Mouse (Mus musculus) hindbrain, postnatal 0 days (tissue): Measurements from ENCODE around the gene Gpr176. TPM values are rescaled to one million over a fixed set of nuclear protein-coding genes. Genes with fewer than 3 reads are reported as not detected.

Experiments
- ATAC-seq: fragments of 200-750 bp; cut with Nextera tagmentation; 2 replicates; pipeline ENCODE4 v1.8.0; 2017; ENCODE audit warnings: mild to moderate bottlenecking, moderate TSS enrichment, moderate library complexity
- DNase-seq: peaks from one replicate; pipeline ENCODE4 v3.0.0-alpha.2; 2015; ENCODE audit warnings: low spot score
- H3K27ac ChIP-seq: fragments of 300-500 bp; sonication (generic); 2 replicates; pipeline ENCODE4 v1.5.1; 2014; ENCODE audit warnings: mild to moderate bottlenecking
- H3K27me3 ChIP-seq: fragments of 300-500 bp; sonication (generic); 2 replicates; pipeline ENCODE4 v1.6.1; 2014; ENCODE audit warnings: low read length, mixed read lengths; ENCODE audit not compliant: insufficient read depth
- H3K36me3 ChIP-seq: fragments of 300-500 bp; sonication (generic); 2 replicates; pipeline ENCODE4 v1.6.1; 2014; ENCODE audit warnings: low read length, mixed read lengths; ENCODE audit not compliant: insufficient read depth
- H3K4me1 ChIP-seq: fragments of 300-500 bp; sonication (generic); 2 replicates; pipeline ENCODE4 v1.6.1; 2014; ENCODE audit warnings: antibody characterized with exemption, low read length, mixed read lengths; ENCODE audit not compliant: insufficient read depth
- H3K4me2 ChIP-seq: fragments of 300-500 bp; sonication (generic); 2 replicates; pipeline ENCODE4 v1.6.1; 2014; ENCODE audit warnings: low read depth, mild to moderate bottlenecking, low read length, moderate library complexity, mixed read lengths
- H3K4me3 ChIP-seq: fragments of 300-500 bp; sonication (generic); 2 replicates; pipeline ENCODE4 v1.5.1; 2014; ENCODE audit warnings: low read length
- H3K9ac ChIP-seq: fragments of 300-500 bp; sonication (generic); replicated peaks from 2 replicates; pipeline ENCODE4 v1.6.1; 2014; ENCODE audit warnings: mild to moderate bottlenecking, low read length, moderate library complexity, mixed read lengths
- H3K9me3 ChIP-seq: fragments of 300-500 bp; sonication (generic); 2 replicates; pipeline ENCODE4 v1.6.1; 2016; ENCODE audit warnings: low read length, mixed read lengths
- CTCF ChIP-seq: IDR thresholded peaks from 2 replicates; pipeline ENCODE4 v1.5.1; 2016; ENCODE audit warnings: antibody characterized with exemption, control low read depth, low read depth
- WGBS: fragments of 180-500 bp; shearing (Covaris S2); extraction: QIAGEN DNeasy Blood & Tissue Kit; methylation state at CpG from one replicate; pipeline ENCODE4 v1.1.7; 2014; 5-methylcytosine and 5-hydroxymethylcytosine counted together
- polyA plus RNA-seq: library from polyadenylated mRNA; unstranded; fragments of >200 nt; fragmentation: Nextera tagmentation; extraction: Ambion mirVana; gene quantifications from 2 replicates; pipeline ENCODE4 v1.2.1, GENCODE M21; 2015
- total RNA-seq: library from RNA; depleted of rRNA; stranded (reverse); fragments of >200 nt; gene quantifications from 2 replicates; pipeline ENCODE4 v1.2.3, GENCODE M21; 2014

Gpr176 gene
- total and polyA plus RNA-seq, 2 experiments from 2014 or later: 8.4 to 11.6 TPM

GRCm38 (mm10) chr2:118271606-118272005, 101.6 kb downstream of the Gpr176 start:
- no peaks in the 10 kb centered on the region for H3K27me3 ChIP-seq
- H3K9me3 ChIP-seq: no peaks in the 10 kb centered on the region
- 81% methylated on average over 10 of the region's 10 CpGs for WGBS
- ATAC-seq (no peak), DNase-seq (no peak)
- no peak overlapping the region for H3K9ac ChIP-seq
- H3K4me1 ChIP-seq: no peaks in the 10 kb centered on the region
- H3K4me2 ChIP-seq: no peak overlapping the region
- no peak overlapping the region for H3K27ac ChIP-seq
- no peaks in the 10 kb centered on the region for H3K36me3 ChIP-seq
- no peak overlapping the region for H3K4me3 ChIP-seq
- TF ChIP-seq CTCF: no peak

- Histone ChIP-seq H3K9ac (no peak overlapping the region), H3K27me3 (no peaks in the 10 kb centered on the region), H3K36me3 (no peaks in the 10 kb centered on the region), H3K4me2 (no peak overlapping the region), H3K27ac (no peak overlapping the region), H3K4me3 (no peak overlapping the region), H3K4me1 (no peaks in the 10 kb centered on the region), H3K9me3 (no peaks in the 10 kb centered on the region)
- DNase-seq: no peak
- TF ChIP-seq CTCF: no peak
- ATAC-seq: no peak
- WGBS: 66% methylated on average over 14 of the region's 14 CpGs
Observed at GRCm38 (mm10) chr2:118270213-118270612, 103.0 kb downstream of the Gpr176 start.

- Histone ChIP-seq H3K4me3 (no peak overlapping the region), H3K4me1 (no peaks in the 10 kb centered on the region), H3K9ac (no peak overlapping the region), H3K9me3 (no peaks in the 10 kb centered on the region), H3K27ac (no peak overlapping the region), H3K36me3 (no peaks in the 10 kb centered on the region), H3K4me2 (no peak overlapping the region), H3K27me3 (no peaks in the 10 kb centered on the region)
- no peak for TF ChIP-seq CTCF
- ATAC-seq (no peak; the same call in 1 of the 2 replicates), DNase-seq (no peak)
- 43% methylated on average over 2 of the region's 2 CpGs for WGBS
Observed at GRCm38 (mm10) chr2:118263914-118264201, 109.4 kb downstream of the Gpr176 start.

GRCm38 (mm10) chr2:118263151-118263913, 109.9 kb downstream of the Gpr176 start:
- Histone ChIP-seq H3K4me1 (no peaks in the 10 kb centered on the region), H3K27me3 (no peaks in the 10 kb centered on the region), H3K4me2 (no peak overlapping the region), H3K27ac (no peak overlapping the region), H3K4me3 (no peak overlapping the region), H3K9ac (no peak overlapping the region), H3K9me3 (no peaks in the 10 kb centered on the region), H3K36me3 (no peaks in the 10 kb centered on the region)
- whole genome bisulfite sequencing: 19% methylated on average over 8 of the region's 8 CpGs
- DNase-seq (peak; percentile 85), ATAC-seq (peak; percentile 64)
- TF ChIP-seq CTCF: peak; percentile 86

GRCm38 (mm10) chr2:118262673-118263072, 110.5 kb downstream of the Gpr176 start:
- H3K9me3 ChIP-seq: no peaks in the 10 kb centered on the region
- no peak overlapping the region for H3K4me2 ChIP-seq
- H3K9ac ChIP-seq: no peak overlapping the region
- H3K36me3 ChIP-seq: no peaks in the 10 kb centered on the region
- DNase-seq (no peak), ATAC-seq (no peak)
- no peak overlapping the region for H3K27ac ChIP-seq
- no peak for TF ChIP-seq CTCF
- WGBS: 50% methylated on average over 8 of the region's 8 CpGs
- H3K4me1 ChIP-seq: no peaks in the 10 kb centered on the region
- no peaks in the 10 kb centered on the region for H3K27me3 ChIP-seq
- no peak overlapping the region for H3K4me3 ChIP-seq

- Histone ChIP-seq H3K9ac (no peak overlapping the region), H3K4me2 (no peak overlapping the region), H3K27me3 (no peaks in the 10 kb centered on the region), H3K4me3 (no peak overlapping the region), H3K9me3 (no peaks in the 10 kb centered on the region), H3K4me1 (no peaks in the 10 kb centered on the region), H3K27ac (no peak overlapping the region), H3K36me3 (no peaks in the 10 kb centered on the region)
- 82% methylated on average over 5 of the region's 5 CpGs for WGBS
- DNase-seq (no peak), ATAC-seq (no peak)
- TF ChIP-seq CTCF: no peak
Observed at GRCm38 (mm10) chr2:118259746-118260145, 113.5 kb downstream of the Gpr176 start.

- DNase-seq (no peak), ATAC-seq (no peak)
- Histone ChIP-seq H3K4me1 (no peaks in the 10 kb centered on the region), H3K4me2 (peak overlapping the region; percentile 58), H3K4me3 (peak overlapping the region; percentile 45), H3K36me3 (no peaks in the 10 kb centered on the region), H3K9ac (no peak overlapping the region), H3K27me3 (no peaks in the 10 kb centered on the region), H3K27ac (no peak overlapping the region), H3K9me3 (no peaks in the 10 kb centered on the region)
- 81% methylated on average over 8 of the region's 8 CpGs for WGBS
- no peak for TF ChIP-seq CTCF
Observed at GRCm38 (mm10) chr2:118257094-118257493, 116.1 kb downstream of the Gpr176 start.
